Mouse (Mus musculus): ENCODE data around the gene Pdzd8.

GRCm38 (mm10) chr19:59337872-59338681 is 7.5 kb downstream of the Pdzd8 start:
- TF ChIP-seq CTCF (conservative IDR thresholded peaks at IDR 0.05; ENCODE audit: low read length), result no peak
- TF ChIP-seq NANOG (IDR thresholded peaks at IDR 0.05; ENCODE audit: borderline replicate concordance, low read length), result no peak
